ENCODE assay signal across 15 mouse cellular contexts in the genomic region with DNA sequence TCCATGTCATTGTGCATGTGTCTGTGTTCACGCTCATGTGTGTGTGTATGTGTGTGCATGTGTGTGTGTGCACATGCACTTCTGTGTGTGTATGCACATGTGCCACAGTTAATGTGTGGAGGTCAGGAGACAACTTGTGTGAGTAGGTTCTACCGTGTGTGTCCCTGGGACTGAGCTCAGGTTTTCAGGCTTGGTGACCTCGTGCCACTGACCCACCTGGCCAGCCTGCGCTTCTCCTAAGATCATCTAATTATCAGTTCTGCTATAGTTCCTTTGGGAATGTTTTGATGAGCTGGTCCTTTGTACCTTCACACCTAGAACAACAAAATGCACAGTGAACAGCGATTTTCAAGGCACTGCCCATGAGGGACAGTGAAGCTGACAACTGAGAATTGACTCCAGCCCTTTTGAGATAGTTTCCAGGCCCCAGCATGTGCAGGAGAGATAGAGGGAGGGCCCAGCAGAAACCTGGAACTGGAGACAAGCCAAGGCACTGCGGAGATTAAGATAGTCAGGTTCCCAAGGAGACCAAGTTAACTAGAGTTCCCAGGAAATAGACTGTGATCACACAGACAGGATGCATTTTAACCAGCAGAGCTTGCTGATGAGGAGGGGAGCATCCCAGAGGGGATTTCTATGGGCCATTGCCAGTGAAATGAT. TPM values are rescaled to one million over a fixed set of nuclear protein-coding genes. Genes with fewer than 3 reads are reported as not detected.
A peak's percentile ranks its signal among the peaks of the same experiment; 100 is the strongest.
DNase-seq lines count a peak whose midpoint lies in the region; ATAC-seq and TF ChIP-seq lines count a peak whose summit lies in the region.
"Had no signal": no experiment of that assay in that cellular context is flagged by ENCODE, and none has a peak within 500 bp of the region (broad histone marks: within the 10 kb centered on the region; RNA-seq: fewer than 3 reads in every experiment).

No protein-coding gene starts in this region.

- TF ChIP-seq CTCF in stomach, postnatal 0 days (IDR thresholded peaks at IDR 0.05; ENCODE audit: low read depth): no peak

- no peaks in the 10 kb centered on the region for H3K4me1 ChIP-seq in stomach, embryonic 15.5 days
- no peaks in the 10 kb centered on the region for H3K4me1 ChIP-seq in stomach, postnatal 0 days (replicated peaks; ENCODE audit: control insufficient read depth, insufficient read depth)
- peaks cover 4% of the 10 kb centered on the region; the same call in 1 of the 2 replicates for H3K4me1 ChIP-seq in liver, embryonic 11.5 days (replicated peaks; ENCODE audit: control insufficient read depth, insufficient read depth, low read length)
- peaks cover 27% of the 10 kb centered on the region for H3K4me1 ChIP-seq in megakaryocyte, embryonic 14.5 days
- no peaks in the 10 kb centered on the region for H3K4me1 ChIP-seq in forebrain, embryonic 10.5 days

- H3K36me3 ChIP-seq in stomach, embryonic 15.5 days: no peaks in the 10 kb centered on the region
- no peaks in the 10 kb centered on the region for H3K36me3 ChIP-seq in stomach, postnatal 0 days (ENCODE audit: control insufficient read depth, insufficient read depth, low read length)
- no peaks in the 10 kb centered on the region for H3K36me3 ChIP-seq in liver, embryonic 11.5 days (ENCODE audit: control insufficient read depth, insufficient read depth, low read length)
- no peaks in the 10 kb centered on the region for H3K36me3 ChIP-seq in megakaryocyte, embryonic 14.5 days (replicated peaks; ENCODE audit: low read length)
- no peaks in the 10 kb centered on the region for H3K36me3 ChIP-seq in forebrain, embryonic 10.5 days (replicated peaks)

- H3K4me3 ChIP-seq in stomach, embryonic 15.5 days (replicated peaks): no peak overlapping the region
- no peak overlapping the region for H3K4me3 ChIP-seq in stomach, postnatal 0 days (ENCODE audit: low read depth, low read length)
- H3K4me3 ChIP-seq in liver, embryonic 11.5 days (ENCODE audit: low read depth, low read length): no peak overlapping the region
- H3K4me3 ChIP-seq in megakaryocyte, embryonic 14.5 days (replicated peaks): peak overlapping the region; percentile 33
- H3K4me3 ChIP-seq in forebrain, embryonic 10.5 days: no peak overlapping the region
- H3K4me3 ChIP-seq: erythroblast, embryonic 14.5 days; heart, adult 2 months had no signal

- H3K4me2 ChIP-seq in stomach, embryonic 15.5 days: no peak overlapping the region
- H3K4me2 ChIP-seq in stomach, postnatal 0 days (replicated peaks; ENCODE audit: low read depth): no peak overlapping the region
- H3K4me2 ChIP-seq in liver, embryonic 11.5 days: no peak overlapping the region

- no peaks in the 10 kb centered on the region for H3K27me3 ChIP-seq in stomach, embryonic 15.5 days (replicated peaks)
- no peaks in the 10 kb centered on the region for H3K27me3 ChIP-seq in stomach, postnatal 0 days (ENCODE audit: control insufficient read depth, insufficient read depth, low read length)
- no peaks in the 10 kb centered on the region for H3K27me3 ChIP-seq in liver, embryonic 11.5 days (replicated peaks; ENCODE audit: control insufficient read depth, insufficient read depth, low read length)
- H3K27me3 ChIP-seq in megakaryocyte, embryonic 14.5 days (replicated peaks): peaks cover 6% of the 10 kb centered on the region
- no peaks in the 10 kb centered on the region for H3K27me3 ChIP-seq in forebrain, embryonic 10.5 days (ENCODE audit: poor library complexity, severe bottlenecking)

- no peak overlapping the region for H3K27ac ChIP-seq in stomach, embryonic 15.5 days
- H3K27ac ChIP-seq in stomach, postnatal 0 days (replicated peaks): no peak overlapping the region
- no peak overlapping the region for H3K27ac ChIP-seq in liver, embryonic 11.5 days (ENCODE audit: low read depth, low read length)
- H3K27ac ChIP-seq in forebrain, embryonic 10.5 days: no peak overlapping the region
- H3K27ac ChIP-seq: heart, adult 2 months had no signal

- DNase-seq in stomach, postnatal 0 days (ENCODE audit: low spot score): no peak
- DNase-seq in liver, embryonic 11.5 days (ENCODE audit: low spot score): no peak
- DNase-seq in left cerebral cortex, adult 11 months (ENCODE audit: low spot score): no peak
- DNase-seq in forebrain, embryonic 10.5 days (ENCODE audit: extremely low spot score, low spot score): no peak
- DNase-seq in lung, postnatal 36 days: no peak
- DNase-seq: cerebellum, adult 11 months; cerebellum, postnatal 14 days; gastrocnemius, postnatal 10 days; heart, adult 2 months; kidney, adult 2 months; kidney, postnatal 14 days; layer of hippocampus, adult 9-11 months had no signal

- peak; percentile 71; the same call in 1 of the 2 replicates for ATAC-seq in stomach, embryonic 15.5 days (ENCODE audit: insufficient read depth, low FRiP score, low read depth)
- ATAC-seq in stomach, postnatal 0 days (ENCODE audit: low FRiP score, low TSS enrichment): no peak
- peak; percentile 64 for ATAC-seq in liver, embryonic 11.5 days (replicated peaks; ENCODE audit: low FRiP score)

- 79% methylated on average over 6 of the region's 6 CpGs for WGBS in stomach, embryonic 15.5 days
- WGBS in stomach, postnatal 0 days: 72% methylated on average over 6 of the region's 6 CpGs
- WGBS in liver, embryonic 11.5 days: 74% methylated on average over 6 of the region's 6 CpGs
- WGBS in forebrain, embryonic 10.5 days: 91% methylated on average over 6 of the region's 6 CpGs

- TF ChIP-seq EP300 in stomach, postnatal 0 days (optimal IDR thresholded peaks at IDR 0.05): no peak

- no peak overlapping the region for H3K9ac ChIP-seq in stomach, embryonic 15.5 days
- no peak overlapping the region for H3K9ac ChIP-seq in stomach, postnatal 0 days (ENCODE audit: low read length)
- no peak overlapping the region for H3K9ac ChIP-seq in liver, embryonic 11.5 days (ENCODE audit: low read depth, low read length)

- H3K9me3 ChIP-seq in stomach, embryonic 15.5 days: no peaks in the 10 kb centered on the region
- H3K9me3 ChIP-seq in stomach, postnatal 0 days (ENCODE audit: control insufficient read depth, low read length): no peaks in the 10 kb centered on the region
- H3K9me3 ChIP-seq in liver, embryonic 11.5 days (ENCODE audit: control insufficient read depth, low read length): peaks cover 2% of the 10 kb centered on the region; the same call in 1 of the 2 replicates
- H3K9me3 ChIP-seq in megakaryocyte, embryonic 14.5 days: peaks cover 8% of the 10 kb centered on the region
- H3K9me3 ChIP-seq in forebrain, embryonic 10.5 days: peaks cover 7% of the 10 kb centered on the region

RNA-seq across cellular contexts. Expression of gene St7, which starts 12.3 kb away (rescaled TPM):
- polyA plus RNA-seq in stomach, embryonic 15.5 days (2015; fragmentation: Nextera tagmentation; extraction: Ambion mirVana): 23.5 and 26.1 TPM in 2 replicates
- 11.8 and 12.5 TPM in 2 replicates for polyA plus RNA-seq in stomach, postnatal 0 days (2015; fragmentation: Nextera tagmentation; extraction: Ambion mirVana)
- polyA plus RNA-seq in liver, embryonic 11.5 days (2014; fragmentation: Nextera tagmentation; extraction: Ambion mirVana): 16.9 and 18.6 TPM in 2 replicates
- 6.3 and 7.1 TPM in 2 replicates for polyA plus RNA-seq in megakaryocyte, embryonic 14.5 days (2012; ENCODE audit: insufficient read depth, low replicate concordance)
- 19.1 and 22.9 TPM in 2 replicates for polyA plus RNA-seq in forebrain, embryonic 10.5 days (2016; fragmentation: Nextera tagmentation; extraction: Ambion mirVana)

RNA-seq across cellular contexts. Expression of gene Capza2, which starts 44.4 kb away (rescaled TPM):
- polyA plus RNA-seq in stomach, embryonic 15.5 days (2015; fragmentation: Nextera tagmentation; extraction: Ambion mirVana): 218 and 225 TPM in 2 replicates
- 161 and 167 TPM in 2 replicates for polyA plus RNA-seq in stomach, postnatal 0 days (2015; fragmentation: Nextera tagmentation; extraction: Ambion mirVana)
- 164 and 186 TPM in 2 replicates for polyA plus RNA-seq in liver, embryonic 11.5 days (2014; fragmentation: Nextera tagmentation; extraction: Ambion mirVana)
- 12.1 TPM in 1 of 2 replicates, not detected in the other for polyA plus RNA-seq in megakaryocyte, embryonic 14.5 days (2012; ENCODE audit: insufficient read depth, low replicate concordance)
- polyA plus RNA-seq in forebrain, embryonic 10.5 days (2016; fragmentation: Nextera tagmentation; extraction: Ambion mirVana): 211 and 227 TPM in 2 replicates

Comparison
In these comparisons a context has a peak if more than half of its experiments do, and no peak if none do; other contexts are left out.
1. RNA of gene Capza2, which starts 44.4 kb away (polyA plus RNA-seq): 218 to 225 TPM in stomach, embryonic 15.5 days, 211 to 227 TPM in forebrain, embryonic 10.5 days, 161 to 167 TPM in stomach, postnatal 0 days and 164 to 186 TPM in liver, embryonic 11.5 days; 12.1 TPM in megakaryocyte, embryonic 14.5 days; every median in the first group is over 10 times any median in the second.